Mouse (Mus musculus): Measurements from ENCODE around the gene Clstn2.

Clstn2 gene

DNA sequence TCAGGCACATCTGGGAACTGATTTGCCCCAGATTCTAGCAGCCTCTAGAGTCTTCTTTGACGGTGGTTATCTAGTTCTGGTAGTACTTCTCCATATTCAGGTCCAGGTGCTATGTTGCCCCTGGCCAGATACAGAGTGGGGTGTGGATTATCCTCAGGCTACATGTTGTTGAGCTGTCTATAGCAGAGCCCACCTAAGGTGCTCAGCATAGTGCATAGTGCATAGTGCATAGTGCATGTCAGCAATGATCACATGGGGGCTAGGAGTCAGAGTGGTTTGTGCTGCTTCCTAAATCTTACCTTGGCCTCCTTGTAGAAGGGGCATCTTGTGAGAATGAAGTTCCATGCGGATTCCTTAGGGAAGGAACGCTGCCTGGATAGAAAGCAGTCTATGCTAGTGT is 556.5 kb downstream of the Clstn2 start:
- no peak for DNase-seq (ENCODE audit: low spot score in 2 of 2)

DNA sequence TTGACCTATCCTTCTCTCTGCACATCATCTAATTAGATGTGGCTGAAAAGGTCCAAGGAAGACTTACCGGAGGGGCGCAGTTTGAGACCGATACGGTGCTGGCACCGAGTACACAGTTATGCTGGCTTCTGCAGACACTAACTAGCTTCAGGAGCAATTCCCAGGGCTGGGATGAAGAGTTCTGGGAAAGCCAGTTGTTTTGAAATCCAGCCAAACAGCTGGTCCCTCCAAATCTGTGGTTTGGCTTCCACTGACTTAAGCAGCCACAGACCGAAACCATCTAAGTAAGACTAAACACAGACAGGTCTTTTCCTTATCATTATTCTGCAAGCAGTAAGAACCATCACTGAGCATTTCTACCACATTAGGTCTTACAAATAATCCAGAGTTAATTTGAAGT is 558.1 kb downstream of the Clstn2 start:
- no peak for DNase-seq (ENCODE audit: low spot score in 2 of 2)

DNA sequence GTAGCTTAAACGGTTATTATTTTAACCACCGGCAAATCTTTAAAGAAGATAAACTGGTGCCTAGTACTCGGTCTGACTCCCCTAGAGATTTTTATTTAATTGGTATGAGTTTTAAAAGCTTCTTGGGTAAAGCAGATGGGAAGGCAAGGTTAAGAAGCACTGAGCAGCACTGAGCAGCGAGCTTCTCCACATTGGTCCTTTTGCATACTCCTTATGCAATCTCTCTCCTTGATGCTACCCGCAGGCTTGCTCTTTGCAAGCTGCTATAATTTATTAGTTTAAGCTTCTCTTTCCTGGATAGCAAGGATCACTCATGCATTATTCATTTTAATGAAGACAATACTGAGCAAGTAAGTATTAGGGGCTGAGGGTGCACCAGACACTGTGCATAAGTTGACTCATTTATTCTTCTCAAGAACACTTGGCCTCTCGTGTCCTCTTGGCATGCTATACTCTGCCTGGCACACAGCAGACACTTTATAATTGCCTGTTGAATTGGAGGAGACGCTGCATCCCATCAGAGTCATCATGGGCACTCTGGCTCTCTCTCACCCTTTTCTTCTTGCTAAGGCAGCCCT is 561.9 kb downstream of the Clstn2 start:
- no peak for DNase-seq (ENCODE audit: low spot score in 2 of 2)

DNA sequence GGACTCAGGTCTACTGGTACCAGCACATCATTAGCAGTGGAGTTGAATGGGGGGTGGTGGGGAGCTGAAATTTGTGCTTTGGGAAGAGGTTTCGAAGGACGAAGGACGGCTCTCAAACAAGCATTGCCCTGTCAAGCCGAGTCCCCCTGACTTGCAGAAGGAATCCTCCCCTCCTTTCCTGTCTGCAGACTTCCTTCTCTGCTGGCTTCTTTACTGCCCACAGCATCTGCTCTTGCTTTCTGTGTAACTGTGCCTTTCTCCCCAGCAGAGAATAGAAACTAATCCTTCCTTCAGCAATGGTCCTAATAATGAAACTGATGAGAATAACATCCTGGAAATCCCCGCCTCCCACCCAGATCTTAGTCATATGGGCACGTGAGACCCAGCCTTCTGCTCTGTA is 572.5 kb downstream of the Clstn2 start:
- DNase-seq (ENCODE audit: low spot score in 2 of 2), result no peak

DNA sequence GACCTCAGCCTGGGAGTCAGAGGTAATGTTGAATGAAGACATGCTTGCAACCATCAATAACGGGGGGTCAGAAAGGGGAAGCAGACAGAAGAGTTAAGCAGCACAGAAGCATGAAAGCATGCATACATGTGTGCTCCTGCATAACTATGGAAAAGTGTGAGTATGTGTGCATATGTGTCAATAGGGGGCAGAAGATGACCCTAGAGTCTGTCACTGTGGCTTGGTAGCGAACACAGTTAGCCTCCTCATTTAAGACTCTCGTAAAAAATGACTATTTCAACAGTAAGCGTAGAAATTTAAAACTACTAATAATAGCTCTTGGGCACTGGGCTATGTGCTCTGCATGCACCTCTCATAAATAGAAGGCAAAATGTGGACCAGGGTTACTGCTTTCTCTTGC is 573.2 kb downstream of the Clstn2 start:
- DNase-seq (ENCODE audit: low spot score in 2 of 2), result no peak

DNA sequence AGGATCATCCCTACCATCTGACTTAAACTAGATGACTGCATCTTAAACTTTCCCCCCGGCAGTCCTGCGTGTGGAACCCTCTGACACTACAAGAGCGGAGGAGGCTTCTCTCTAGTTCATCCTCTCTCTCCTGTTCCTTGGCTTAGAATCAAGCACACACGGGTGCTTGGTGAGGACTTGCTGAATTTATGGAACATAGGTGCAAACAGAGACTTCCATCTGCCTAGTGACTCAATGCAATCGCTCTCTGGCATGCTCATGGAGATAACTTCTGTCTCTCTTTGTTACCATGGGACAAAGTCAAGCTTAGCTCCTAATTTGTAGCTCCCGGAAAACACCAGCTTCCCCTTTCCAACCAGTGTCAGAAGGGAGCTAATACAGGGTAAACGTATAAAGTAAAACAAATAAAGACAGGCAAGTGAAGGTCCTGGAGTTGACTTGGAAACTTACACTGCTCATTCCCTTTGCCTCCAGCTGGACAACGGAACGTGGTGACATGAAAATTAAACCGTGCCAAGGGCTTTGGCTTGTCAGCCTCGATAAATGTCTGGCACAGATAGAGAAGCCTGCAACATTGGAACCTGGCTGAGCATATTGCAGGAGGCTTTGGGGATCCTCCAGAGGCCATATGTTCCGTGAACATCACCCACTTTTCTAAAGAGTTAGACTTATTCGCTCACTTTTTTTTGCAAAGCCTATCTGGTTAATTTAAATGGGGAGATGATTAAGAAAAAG is 583.5 kb downstream of the Clstn2 start:
- no peak for DNase-seq (ENCODE audit: low spot score in 2 of 2)

DNA sequence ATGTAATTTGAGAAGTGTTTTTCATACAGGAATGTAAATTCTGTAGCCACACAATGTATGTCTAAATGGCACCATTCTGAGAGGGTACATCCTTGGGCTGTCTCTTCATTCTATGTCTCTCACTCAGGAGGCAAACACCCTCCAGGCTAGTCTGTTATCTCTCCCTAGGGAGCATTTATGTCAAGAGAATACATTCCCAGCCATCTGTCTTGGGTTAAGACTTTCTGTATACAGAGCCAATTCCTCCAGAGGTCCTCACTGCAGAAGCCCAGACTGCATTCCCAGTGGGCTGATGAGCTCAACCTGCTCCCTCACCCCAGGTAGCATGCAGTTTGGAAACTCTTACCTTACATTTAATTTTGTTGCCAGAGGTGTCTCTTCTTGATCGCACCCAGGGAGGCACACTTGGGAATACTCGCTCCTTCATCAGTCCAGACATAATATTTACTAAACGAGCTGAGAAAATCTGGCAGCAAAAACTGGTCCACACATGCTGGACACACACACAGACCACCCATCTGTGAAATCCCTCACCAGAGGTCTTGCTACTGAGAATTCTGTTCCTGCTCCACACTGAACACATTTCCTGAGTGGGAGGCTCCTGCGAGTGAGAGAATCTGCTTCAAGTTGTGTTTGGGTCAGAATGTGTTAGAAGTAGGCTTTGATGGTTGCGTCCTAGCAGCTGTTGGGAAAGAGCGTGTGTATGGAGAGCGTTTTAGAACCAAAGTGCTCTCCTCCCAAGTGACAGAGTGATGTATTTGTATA is 592.9 kb downstream of the Clstn2 start:
- no peak for DNase-seq (ENCODE audit: low spot score in 2 of 2)

DNA sequence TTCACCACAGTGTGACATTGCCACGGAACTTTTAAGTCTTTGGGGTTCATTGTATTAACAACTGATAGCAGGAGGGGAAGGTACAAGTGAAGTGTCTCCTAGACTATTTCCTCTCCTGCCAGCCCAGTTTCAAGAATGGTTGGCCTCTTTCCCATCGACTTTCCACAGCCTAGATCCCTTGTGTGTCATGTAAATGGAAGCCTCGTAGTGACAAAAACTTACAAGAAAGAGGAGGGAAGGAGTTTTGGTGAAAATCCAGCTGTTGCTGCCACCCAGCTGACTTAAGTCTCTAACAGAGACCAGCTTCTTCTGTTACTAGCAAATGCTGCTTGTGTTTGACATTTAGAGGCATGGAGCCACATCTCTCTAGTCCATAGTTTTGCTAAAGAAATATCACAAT is 598.3 kb downstream of the Clstn2 start:
- no peak for DNase-seq (ENCODE audit: low spot score in 2 of 2)

DNA sequence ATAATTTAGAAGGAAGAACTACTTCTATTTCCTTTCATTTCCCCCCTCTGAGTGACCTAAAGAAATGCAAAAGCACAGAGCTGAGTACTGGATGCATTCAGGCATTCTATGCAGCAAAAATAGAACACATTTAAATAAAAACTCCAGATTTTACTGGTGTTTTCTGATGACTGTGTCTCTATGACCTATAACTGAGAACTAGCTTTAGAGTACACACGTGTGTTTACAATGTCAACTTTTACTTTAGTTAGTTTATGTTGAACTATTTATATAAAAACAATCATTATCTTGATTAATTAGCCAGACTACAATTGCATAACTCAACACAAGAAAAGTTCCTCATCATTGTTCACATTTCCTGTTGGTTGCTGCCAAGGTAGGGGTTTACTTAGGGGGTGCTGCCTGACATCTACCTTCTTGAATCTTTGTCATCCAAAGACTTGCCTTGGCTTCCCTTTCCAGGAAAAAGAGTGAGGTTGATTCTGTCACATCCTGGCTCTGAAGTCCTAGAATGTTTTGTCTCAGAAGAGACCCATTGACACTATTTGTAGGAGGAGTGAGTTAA is 603.0 kb downstream of the Clstn2 start:
- DNase-seq (ENCODE audit: low spot score in 2 of 2), result no peak

DNA sequence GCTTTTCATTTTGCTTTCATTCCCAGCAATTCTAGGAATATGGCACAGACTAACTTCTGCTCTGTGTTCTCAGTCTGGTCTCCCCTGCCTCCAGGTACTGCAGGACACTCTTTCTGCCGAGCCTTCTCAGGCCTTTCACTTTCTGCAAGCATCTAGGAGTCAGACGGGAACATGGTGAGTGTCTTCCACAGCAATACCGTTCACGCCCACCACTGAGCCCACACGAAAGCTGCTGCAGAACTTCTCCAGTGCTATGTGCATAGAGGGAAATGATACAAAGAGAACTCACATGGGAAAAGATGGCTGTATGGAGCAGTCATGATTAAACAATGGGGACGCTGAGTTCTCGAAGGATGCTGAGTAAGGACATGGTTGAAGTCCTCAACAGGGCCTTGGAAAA is 604.9 kb downstream of the Clstn2 start:
- peak in 1 of 2 experiments; percentile 17 for DNase-seq (ENCODE audit: low spot score in 2 of 2)

DNA sequence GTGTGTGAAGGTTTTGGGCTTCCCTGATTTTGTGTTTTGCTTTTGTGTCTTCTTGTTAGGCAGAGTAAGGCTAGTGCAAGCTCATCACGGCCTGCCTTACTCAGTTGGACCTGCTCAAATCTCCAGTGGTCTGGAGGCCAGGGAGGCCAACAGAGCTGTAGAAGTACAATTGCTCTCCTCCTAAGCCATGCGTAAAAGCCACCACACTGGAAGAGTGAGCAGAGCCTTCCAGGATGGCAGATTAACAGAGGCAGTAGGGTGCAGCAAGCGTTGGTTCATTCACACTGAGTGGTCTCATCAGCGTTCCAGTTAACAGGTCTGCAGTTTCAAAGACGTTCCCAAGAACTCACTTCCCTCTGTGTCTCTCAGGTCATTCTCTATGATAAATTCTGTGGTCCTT is 612.1 kb downstream of the Clstn2 start:
- DNase-seq (ENCODE audit: low spot score in 2 of 2), result no peak

DNA sequence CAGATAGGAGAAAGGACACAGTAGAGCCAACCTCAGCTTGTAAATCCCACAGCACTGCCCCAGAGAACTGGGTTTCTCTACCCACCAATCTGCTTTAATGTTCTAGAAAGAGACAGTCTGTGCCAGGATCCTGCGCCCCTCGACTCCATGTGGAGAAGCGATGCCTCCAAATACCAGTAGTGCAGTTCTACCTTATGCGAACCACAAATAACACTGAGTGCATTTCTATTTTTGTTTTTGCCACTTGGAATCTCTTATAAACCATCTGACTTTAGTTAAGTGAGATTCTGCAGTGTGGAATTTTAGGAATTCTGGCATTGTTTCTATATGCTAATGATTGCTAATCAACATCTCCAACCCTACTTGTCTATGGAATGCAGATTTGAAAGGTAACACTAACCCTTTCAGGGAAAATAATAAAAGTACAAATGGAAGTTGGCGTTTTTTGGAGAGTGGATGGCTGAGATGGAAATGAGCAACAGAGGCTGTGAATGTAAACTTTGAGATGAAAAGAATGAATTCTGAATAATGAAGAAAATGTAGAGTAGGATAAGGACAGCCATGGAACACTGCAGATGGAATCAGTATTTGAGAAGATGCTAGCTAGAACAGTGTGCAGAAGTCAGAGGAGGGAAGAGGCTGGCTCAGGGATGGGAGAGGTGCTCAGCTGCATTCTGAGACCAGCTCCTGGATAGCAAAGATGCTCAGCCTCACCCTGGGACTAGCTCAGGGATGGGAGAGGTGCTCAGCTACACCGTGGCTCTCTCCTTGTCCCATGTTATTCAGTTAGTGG is 617.9 kb downstream of the Clstn2 start:
- DNase-seq (ENCODE audit: low spot score in 2 of 2), result no peak

DNA sequence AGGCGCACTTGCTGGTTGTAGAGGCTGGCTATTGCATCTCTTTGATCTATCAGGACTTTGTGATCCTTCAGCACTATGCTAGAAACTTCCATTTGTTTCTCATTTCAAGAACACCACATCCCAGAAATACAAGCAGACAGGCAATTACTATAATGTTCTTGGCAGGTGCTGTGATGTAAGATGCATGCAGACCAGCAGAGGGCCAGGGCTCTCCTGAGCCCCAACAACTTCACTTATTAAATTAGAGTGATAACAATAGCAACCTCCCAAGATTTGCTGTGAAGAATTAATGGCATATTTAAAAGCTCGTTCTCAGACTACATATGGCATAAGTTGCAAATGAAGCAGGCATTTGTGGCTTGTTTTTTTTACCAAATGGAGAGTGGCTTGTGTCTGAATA is 624.8 kb downstream of the Clstn2 start:
- DNase-seq (ENCODE audit: low spot score in 2 of 2), result no peak

All from frontal cortex, postnatal 25 days (tissue).